Mouse (Mus musculus) lung, postnatal 0 days (tissue): ENCODE data around the gene Kdm7a.

Experiments
- CTCF ChIP-seq: IDR thresholded peaks from 2 replicates; pipeline ENCODE4 v1.5.1; 2016; ENCODE audit warnings: antibody characterized with exemption, mild to moderate bottlenecking
- EP300 ChIP-seq: IDR thresholded peaks from 2 replicates; pipeline ENCODE4 v1.6.1; 2016; ENCODE audit warnings: antibody characterized with exemption, mild to moderate bottlenecking, control low read depth

DNA sequence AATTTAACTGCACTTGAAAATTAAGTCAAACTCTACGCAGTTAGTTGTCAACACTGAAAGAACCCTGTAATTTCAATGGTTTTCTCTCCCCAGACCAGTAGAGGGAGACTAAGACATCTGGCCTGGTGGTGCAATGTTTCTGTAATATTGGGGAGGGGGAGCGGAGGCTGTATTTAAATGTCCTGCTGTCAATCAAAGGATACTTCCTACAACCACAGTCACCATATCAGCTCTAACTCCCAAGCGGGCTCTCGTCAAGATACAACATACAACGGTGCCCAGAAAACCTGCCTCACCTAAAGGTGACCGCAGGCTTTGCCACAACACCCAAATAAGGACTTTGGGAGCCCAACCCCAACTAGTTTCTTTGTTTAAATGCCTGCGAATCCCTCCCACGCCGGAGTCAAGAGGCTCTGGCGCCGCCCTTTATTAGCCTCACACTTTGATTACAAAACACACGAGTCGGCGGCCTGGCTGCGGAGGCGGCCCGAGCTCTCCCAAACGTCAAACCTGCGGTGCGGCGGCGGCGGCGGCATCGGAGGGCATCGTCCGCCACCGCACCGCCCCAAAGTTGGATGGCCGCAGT is 1.4 kb downstream of the Kdm7a start:
- TF ChIP-seq CTCF (peak; percentile 89), EP300 (peak; percentile 65)
